Comparison of ENCODE assay signal across 8 mouse cellular contexts in the genomic region with DNA sequence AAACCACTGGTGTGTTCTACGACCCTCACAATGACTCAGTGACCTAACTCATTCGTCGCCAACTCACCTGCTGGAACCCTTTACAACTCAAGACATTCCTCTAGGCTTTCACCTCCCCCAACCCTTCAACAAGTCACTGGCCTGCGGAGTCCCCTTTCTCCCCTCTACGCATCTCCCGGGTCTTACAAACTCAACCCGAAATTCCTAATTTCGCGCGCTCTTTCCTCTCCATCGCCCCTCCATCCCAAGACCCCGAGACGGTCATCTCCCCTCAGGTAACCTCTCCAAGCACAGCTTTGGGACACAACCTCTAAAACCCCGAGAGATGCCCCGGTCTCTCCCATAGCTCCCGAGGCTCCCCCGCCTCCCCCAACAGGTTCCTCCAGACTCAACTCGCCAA.
DNase-seq lines count a peak whose midpoint lies in the region; ATAC-seq lines count a peak whose summit lies in the region.

No protein-coding gene starts in this region.

- H3K36me3 ChIP-seq in hindbrain, embryonic 11.5 days (ENCODE audit: control insufficient read depth, insufficient read depth, low read length): no peaks in the 10 kb centered on the region
- H3K36me3 ChIP-seq in midbrain, embryonic 14.5 days (ENCODE audit: control insufficient read depth, insufficient read depth, low read length): peaks cover 6% of the 10 kb centered on the region

- H3K4me2 ChIP-seq in hindbrain, embryonic 11.5 days (replicated peaks; ENCODE audit: low read depth, low read length): peak overlapping the region; percentile 69
- peak overlapping the region; percentile 71 for H3K4me2 ChIP-seq in midbrain, embryonic 14.5 days (ENCODE audit: low read length)

- H3K9me3 ChIP-seq in hindbrain, embryonic 11.5 days (ENCODE audit: control insufficient read depth, low read length): no peaks in the 10 kb centered on the region
- no peaks in the 10 kb centered on the region for H3K9me3 ChIP-seq in midbrain, embryonic 14.5 days (ENCODE audit: control insufficient read depth, low read length)

- WGBS in hindbrain, embryonic 11.5 days: 1% methylated on average over 18 of the region's 18 CpGs
- WGBS in midbrain, embryonic 14.5 days: under 1% methylated on average over 18 of the region's 18 CpGs

- ATAC-seq in hindbrain, embryonic 11.5 days (ENCODE audit: low FRiP score): no peak; the same call in 1 of the 2 replicates
- ATAC-seq in midbrain, embryonic 14.5 days (ENCODE audit: low FRiP score, low TSS enrichment): no peak; the same call in 1 of the 2 replicates
- ATAC-seq in megakaryocyte progenitor cell, adult 5-6 weeks (replicated peaks; ENCODE audit: poor library complexity): no peak

- H3K9ac ChIP-seq in hindbrain, embryonic 11.5 days (ENCODE audit: low read depth, low read length): peak overlapping the region; percentile 86
- H3K9ac ChIP-seq in midbrain, embryonic 14.5 days (replicated peaks; ENCODE audit: low read length): peak overlapping the region; percentile 94

- H3K4me3 ChIP-seq in hindbrain, embryonic 11.5 days (ENCODE audit: low read depth, low read length): peak overlapping the region; percentile 72
- peak overlapping the region; percentile 82 for H3K4me3 ChIP-seq in midbrain, embryonic 14.5 days (replicated peaks; ENCODE audit: low read depth, low read length)

- 0 out of 2 replicates have a peak, but pooled peaks cover 3% of the 10 kb centered on the region for H3K4me1 ChIP-seq in hindbrain, embryonic 11.5 days (replicated peaks; ENCODE audit: control insufficient read depth, insufficient read depth, low read length)
- peaks cover 26% of the 10 kb centered on the region for H3K4me1 ChIP-seq in midbrain, embryonic 14.5 days (ENCODE audit: control insufficient read depth, insufficient read depth, low read length)

- H3K27me3 ChIP-seq in hindbrain, embryonic 11.5 days (ENCODE audit: control insufficient read depth, insufficient read depth, low read length): no peaks in the 10 kb centered on the region
- no peaks in the 10 kb centered on the region for H3K27me3 ChIP-seq in midbrain, embryonic 14.5 days (ENCODE audit: control insufficient read depth, insufficient read depth, low read length)

- H3K27ac ChIP-seq in hindbrain, embryonic 11.5 days (ENCODE audit: low read depth, low read length): peak overlapping the region; percentile 95
- H3K27ac ChIP-seq in midbrain, embryonic 14.5 days (replicated peaks; ENCODE audit: low read depth, low read length): peak overlapping the region; percentile 96

- DNase-seq in layer of hippocampus, adult 11-12 months (ENCODE audit: low spot score): peak; percentile 32
- DNase-seq in layer of hippocampus, adult 18-20 months (ENCODE audit: low spot score in 2 of 2): no peak
- peak; percentile 39 for DNase-seq in ZHBTc4 (ENCODE audit: low read depth, low spot score)
- peak; percentile 62 for DNase-seq in hindbrain, embryonic 11.5 days (ENCODE audit: low spot score)
- DNase-seq in midbrain, embryonic 14.5 days: no peak
- no peak for DNase-seq in thymus, postnatal 36 days
- no peak for DNase-seq in thymus, postnatal 14 days

Comparison
In these comparisons a context has a peak if more than half of its experiments do, and no peak if none do; other contexts are left out.
1. DNase-seq: peak in layer of hippocampus, adult 11-12 months (single experiment), ZHBTc4 (single experiment) and hindbrain, embryonic 11.5 days (single experiment); none in layer of hippocampus, adult 18-20 months (0 of 2), midbrain, embryonic 14.5 days (single experiment), thymus, postnatal 36 days (0 of 2) and thymus, postnatal 14 days (single experiment).